Mouse (Mus musculus) heart, embryonic 16.5 days (tissue): ENCODE results near the gene Evx2. TPM values are rescaled to one million over a fixed set of nuclear protein-coding genes. Genes with fewer than 3 reads are reported as not detected.

Source experiments
- ATAC-seq: fragments of 200-750 bp; cut with Nextera tagmentation; replicated peaks from 2 replicates; pipeline ENCODE4 v1.8.0; 2017; ENCODE audit warnings: moderate number of reproducible peaks; ENCODE audit not compliant: insufficient read depth, low FRiP score; ENCODE audit errors: extremely low read depth
- H3K27ac ChIP-seq: fragments of 300-500 bp; sonication (generic); 2 replicates; pipeline ENCODE4 v1.5.1; 2014; ENCODE audit warnings: mild to moderate bottlenecking, low read length, control low read depth, moderate library complexity
- H3K27me3 ChIP-seq: fragments of 300-500 bp; sonication (generic); 2 replicates; pipeline ENCODE4 v1.6.1; 2014; ENCODE audit warnings: low read length, mixed read lengths; ENCODE audit not compliant: control insufficient read depth, insufficient read depth
- H3K36me3 ChIP-seq: fragments of 300-500 bp; sonication (generic); 2 replicates; pipeline ENCODE4 v1.6.1; 2014; ENCODE audit not compliant: control insufficient read depth, insufficient read depth
- H3K4me1 ChIP-seq: fragments of 300-500 bp; sonication (generic); 2 replicates; pipeline ENCODE4 v1.6.1; 2014; ENCODE audit warnings: low read length, mixed read lengths; ENCODE audit not compliant: control insufficient read depth, insufficient read depth
- H3K4me2 ChIP-seq: fragments of 300-500 bp; sonication (generic); 2 replicates; pipeline ENCODE4 v1.6.1; 2014; ENCODE audit warnings: low read depth, mild to moderate bottlenecking, control low read depth, low read length
- H3K4me3 ChIP-seq: fragments of 300-500 bp; sonication (generic); 2 replicates; pipeline ENCODE4 v1.5.1; 2014; ENCODE audit warnings: mild to moderate bottlenecking, control low read depth, low read length
- H3K9ac ChIP-seq: fragments of 300-500 bp; sonication (generic); 2 replicates; pipeline ENCODE4 v1.6.1; 2014; ENCODE audit warnings: low read length, control low read depth
- H3K9me3 ChIP-seq: fragments of 300-500 bp; sonication (generic); replicated peaks from 2 replicates; pipeline ENCODE4 v1.6.1; 2016; ENCODE audit warnings: low read length; ENCODE audit not compliant: control insufficient read depth
- WGBS: fragments of 180-500 bp; shearing (Covaris S2); extraction: QIAGEN DNeasy Blood & Tissue Kit; methylation state at CpG from one replicate; pipeline ENCODE4 v1.1.7; 2014; 5-methylcytosine and 5-hydroxymethylcytosine counted together
- polyA plus RNA-seq: library from polyadenylated mRNA; unstranded; fragments of >200 nt; fragmentation: Nextera tagmentation; extraction: Ambion mirVana; gene quantifications from 2 replicates; pipeline ENCODE4 v1.2.1, GENCODE M21; 2015

Gene Evx2
- polyA plus RNA-seq, 1 experiment from 2014 or later, result not detected

GRCm38 (mm10) chr2:74635412-74635811 is 23.9 kb downstream of the Evx2 start:
- Histone ChIP-seq H3K4me2 (no peak overlapping the region), H3K9ac (no peak overlapping the region), H3K27ac (no peak overlapping the region), H3K36me3 (no peaks in the 10 kb centered on the region), H3K9me3 (peaks cover 2% of the 10 kb centered on the region), H3K27me3 (no peaks in the 10 kb centered on the region), H3K4me1 (no peaks in the 10 kb centered on the region), H3K4me3 (no peak overlapping the region)
- no peak for ATAC-seq
- 64% methylated on average over 4 of the region's 4 CpGs for WGBS

- Histone ChIP-seq H3K4me2 (no peak overlapping the region), H3K4me3 (no peak overlapping the region), H3K9me3 (no peaks in the 10 kb centered on the region), H3K4me1 (no peaks in the 10 kb centered on the region), H3K27ac (no peak overlapping the region), H3K27me3 (no peaks in the 10 kb centered on the region), H3K36me3 (no peaks in the 10 kb centered on the region), H3K9ac (no peak overlapping the region)
- ATAC-seq, result no peak
- WGBS, result 83% methylated on average over 10 of the region's 10 CpGs
Measured at GRCm38 (mm10) chr2:74620368-74620767, 39.0 kb downstream of the Evx2 start.

- H3K9ac ChIP-seq, result no peak overlapping the region
- no peak overlapping the region for H3K4me3 ChIP-seq
- H3K27ac ChIP-seq, result no peak overlapping the region
- H3K9me3 ChIP-seq, result no peaks in the 10 kb centered on the region
- H3K27me3 ChIP-seq, result no peaks in the 10 kb centered on the region
- WGBS, result 82% methylated on average over 3 of the region's 3 CpGs
- no peak for ATAC-seq
- H3K36me3 ChIP-seq, result no peaks in the 10 kb centered on the region
- no peaks in the 10 kb centered on the region for H3K4me1 ChIP-seq
- no peak overlapping the region for H3K4me2 ChIP-seq
Measured at GRCm38 (mm10) chr2:74619676-74620246, 39.6 kb downstream of the Evx2 start.

DNA sequence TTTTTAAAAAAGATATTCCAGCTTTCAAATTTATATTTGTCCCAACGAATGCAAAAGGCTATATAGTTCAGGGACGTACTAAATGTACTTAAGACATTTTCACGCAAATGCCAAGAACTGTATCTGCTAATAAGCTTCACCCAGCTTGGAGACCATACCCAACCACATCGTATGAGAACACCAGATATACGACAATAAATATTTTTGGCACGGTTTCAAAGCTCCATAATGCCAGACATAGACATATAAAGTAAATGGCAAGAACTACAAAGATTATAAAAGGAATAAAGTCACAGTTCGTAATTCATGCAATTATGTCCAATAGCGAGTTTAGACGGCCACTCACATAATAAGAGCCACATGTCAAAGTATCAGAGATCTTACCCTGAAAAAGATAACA is 41.7 kb downstream of the Evx2 start:
- H3K4me2 ChIP-seq, result no peak overlapping the region
- no peaks in the 10 kb centered on the region for H3K4me1 ChIP-seq
- H3K4me3 ChIP-seq, result no peak overlapping the region
- H3K27ac ChIP-seq, result no peak overlapping the region
- no peak overlapping the region for H3K9ac ChIP-seq
- H3K9me3 ChIP-seq, result no peaks in the 10 kb centered on the region
- no peak for ATAC-seq
- no peaks in the 10 kb centered on the region for H3K36me3 ChIP-seq
- 73% methylated on average over 9 of the region's 9 CpGs for WGBS
- H3K27me3 ChIP-seq, result no peaks in the 10 kb centered on the region

- 77% methylated on average over 4 of the region's 4 CpGs for WGBS
- Histone ChIP-seq H3K27me3 (no peaks in the 10 kb centered on the region), H3K4me3 (no peak overlapping the region), H3K27ac (no peak overlapping the region), H3K9ac (no peak overlapping the region), H3K36me3 (no peaks in the 10 kb centered on the region), H3K4me1 (no peaks in the 10 kb centered on the region), H3K9me3 (no peaks in the 10 kb centered on the region), H3K4me2 (no peak overlapping the region)
- no peak for ATAC-seq
Measured at GRCm38 (mm10) chr2:74611406-74611805, 48.0 kb downstream of the Evx2 start.

GRCm38 (mm10) chr2:74609350-74609749 is 50.0 kb downstream of the Evx2 start:
- no peaks in the 10 kb centered on the region for H3K9me3 ChIP-seq
- H3K4me1 ChIP-seq, result no peaks in the 10 kb centered on the region
- H3K27me3 ChIP-seq, result no peaks in the 10 kb centered on the region
- H3K9ac ChIP-seq, result no peak overlapping the region
- no peaks in the 10 kb centered on the region for H3K36me3 ChIP-seq
- H3K27ac ChIP-seq, result no peak overlapping the region
- H3K4me3 ChIP-seq, result no peak overlapping the region
- no peak for ATAC-seq
- no peak overlapping the region for H3K4me2 ChIP-seq

- no peaks in the 10 kb centered on the region for H3K27me3 ChIP-seq
- no peaks in the 10 kb centered on the region for H3K4me1 ChIP-seq
- no peaks in the 10 kb centered on the region for H3K9me3 ChIP-seq
- no peaks in the 10 kb centered on the region for H3K36me3 ChIP-seq
- WGBS, result 78% methylated on average over 5 of the region's 5 CpGs
- ATAC-seq, result no peak
- no peak overlapping the region for H3K4me3 ChIP-seq
- no peak overlapping the region for H3K9ac ChIP-seq
- no peak overlapping the region for H3K4me2 ChIP-seq
- no peak overlapping the region for H3K27ac ChIP-seq
Measured at GRCm38 (mm10) chr2:74606087-74606760, 53.1 kb downstream of the Evx2 start.

- H3K9me3 ChIP-seq, result no peaks in the 10 kb centered on the region
- no peak overlapping the region for H3K27ac ChIP-seq
- H3K27me3 ChIP-seq, result no peaks in the 10 kb centered on the region
- no peak for ATAC-seq
- no peak overlapping the region for H3K9ac ChIP-seq
- H3K4me1 ChIP-seq, result no peaks in the 10 kb centered on the region
- H3K4me2 ChIP-seq, result no peak overlapping the region
- H3K36me3 ChIP-seq, result no peaks in the 10 kb centered on the region
- H3K4me3 ChIP-seq, result no peak overlapping the region
- 60% methylated on average over 3 of the region's 3 CpGs for WGBS
Measured at GRCm38 (mm10) chr2:74604011-74604410, 55.3 kb downstream of the Evx2 start.
